Mouse (Mus musculus): ENCODE measurements around the gene S100a3. TPM values are rescaled to one million over a fixed set of nuclear protein-coding genes. Genes with fewer than 3 reads are reported as not detected.

Gene S100a3
- polyA plus RNA-seq, 1 experiment from 2014 or later = 0.39 TPM

DNA sequence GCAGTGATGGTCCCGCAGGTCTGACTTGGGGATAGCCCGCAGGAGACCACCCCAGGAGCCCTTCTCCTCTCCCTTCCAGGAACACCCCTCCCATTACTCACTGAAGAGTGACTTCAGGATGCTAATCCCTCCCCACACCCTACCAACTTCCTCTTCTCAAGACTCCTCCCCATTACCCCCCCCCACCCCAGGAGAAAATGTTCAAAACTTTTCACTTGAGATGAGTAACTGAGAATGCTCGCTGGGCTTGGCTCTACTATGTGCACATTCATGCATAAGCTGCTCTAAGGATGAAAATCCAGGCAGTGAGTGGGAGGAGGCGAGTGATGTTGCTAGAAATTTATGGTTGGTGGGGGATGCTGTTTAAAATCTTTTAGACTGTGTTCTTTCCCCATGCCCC is 51.7 kb downstream of the S100a3 start:
- H3K4me2 ChIP-seq (replicated peaks; ENCODE audit: low read depth, low read length) = no peak overlapping the region
- H3K27ac ChIP-seq (ENCODE audit: low read depth, low read length) = no peak overlapping the region
- ATAC-seq (ENCODE audit: low FRiP score) (no peak), DNase-seq (ENCODE audit: low spot score) (no peak)
- no peak overlapping the region for H3K9ac ChIP-seq (ENCODE audit: low read depth, low read length)
- no peaks in the 10 kb centered on the region for H3K27me3 ChIP-seq (ENCODE audit: control insufficient read depth, insufficient read depth, low read length)
- WGBS = 67% methylated on average over 4 of the region's 4 CpGs
- H3K4me1 ChIP-seq (replicated peaks; ENCODE audit: control insufficient read depth, insufficient read depth, low read length) = peaks cover 2% of the 10 kb centered on the region; the same call in 1 of the 2 replicates
- H3K9me3 ChIP-seq (ENCODE audit: control insufficient read depth, low read length) = no peaks in the 10 kb centered on the region
- H3K36me3 ChIP-seq (ENCODE audit: control insufficient read depth, insufficient read depth, low read length) = no peaks in the 10 kb centered on the region
- H3K4me3 ChIP-seq (ENCODE audit: low read depth, low read length) = no peak overlapping the region

DNA sequence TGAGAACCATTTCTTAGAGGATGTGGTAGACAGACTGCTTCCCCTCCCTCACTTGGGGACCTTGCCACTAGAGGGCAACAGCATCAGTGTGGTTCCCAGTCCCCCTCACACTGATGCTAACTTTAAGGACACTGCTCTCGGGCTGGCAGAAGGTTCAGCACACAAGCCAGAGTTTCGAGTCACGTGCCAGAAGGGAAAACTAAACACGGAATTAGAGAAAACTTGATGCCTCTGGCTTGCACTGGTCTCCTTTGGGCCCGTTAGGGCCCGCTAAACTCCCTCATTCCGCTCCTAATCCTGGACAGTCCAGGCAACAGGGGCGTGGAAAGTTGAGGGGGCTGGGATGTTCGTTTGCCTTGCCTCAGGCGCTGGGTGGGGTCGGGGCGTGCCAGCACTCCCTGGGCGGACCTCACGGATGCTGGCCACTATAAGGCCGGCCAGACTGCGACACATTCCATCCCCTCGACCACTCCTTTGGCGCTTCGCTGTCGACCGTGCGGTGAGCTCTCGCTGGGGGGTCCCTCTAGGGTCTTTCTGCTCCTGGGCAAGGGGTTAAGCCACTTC is 52.4 kb downstream of the S100a3 start, which contains the start of gene S100a6:
Gene S100a6 (plus strand): TSS at position 155 of the 564 bp plus-strand sequence.
- Histone ChIP-seq H3K4me2 (replicated peaks; ENCODE audit: low read depth, low read length) (peak within 1 kb of the TSS; percentile 66), H3K9ac (ENCODE audit: low read depth, low read length) (peak within 1 kb of the TSS; percentile 34; the same call in 1 of the 2 replicates), H3K27me3 (ENCODE audit: control insufficient read depth, insufficient read depth, low read length) (no peaks in the 10 kb centered on the region), H3K36me3 (ENCODE audit: control insufficient read depth, insufficient read depth, low read length) (no peaks in the 10 kb centered on the region), H3K4me3 (ENCODE audit: low read depth, low read length) (peak within 1 kb of the TSS; percentile 19), H3K4me1 (replicated peaks; ENCODE audit: control insufficient read depth, insufficient read depth, low read length) (peaks cover 2% of the 10 kb centered on the region; the same call in 1 of the 2 replicates), H3K9me3 (ENCODE audit: control insufficient read depth, low read length) (no peaks in the 10 kb centered on the region), H3K27ac (ENCODE audit: low read depth, low read length) (no peak within 1 kb of the TSS)
- DNase-seq (ENCODE audit: low spot score) = peak; percentile 74
- peak; percentile 84 for ATAC-seq (ENCODE audit: low FRiP score)
- under 1% methylated on average over 23 of the region's 23 CpGs for WGBS

DNA sequence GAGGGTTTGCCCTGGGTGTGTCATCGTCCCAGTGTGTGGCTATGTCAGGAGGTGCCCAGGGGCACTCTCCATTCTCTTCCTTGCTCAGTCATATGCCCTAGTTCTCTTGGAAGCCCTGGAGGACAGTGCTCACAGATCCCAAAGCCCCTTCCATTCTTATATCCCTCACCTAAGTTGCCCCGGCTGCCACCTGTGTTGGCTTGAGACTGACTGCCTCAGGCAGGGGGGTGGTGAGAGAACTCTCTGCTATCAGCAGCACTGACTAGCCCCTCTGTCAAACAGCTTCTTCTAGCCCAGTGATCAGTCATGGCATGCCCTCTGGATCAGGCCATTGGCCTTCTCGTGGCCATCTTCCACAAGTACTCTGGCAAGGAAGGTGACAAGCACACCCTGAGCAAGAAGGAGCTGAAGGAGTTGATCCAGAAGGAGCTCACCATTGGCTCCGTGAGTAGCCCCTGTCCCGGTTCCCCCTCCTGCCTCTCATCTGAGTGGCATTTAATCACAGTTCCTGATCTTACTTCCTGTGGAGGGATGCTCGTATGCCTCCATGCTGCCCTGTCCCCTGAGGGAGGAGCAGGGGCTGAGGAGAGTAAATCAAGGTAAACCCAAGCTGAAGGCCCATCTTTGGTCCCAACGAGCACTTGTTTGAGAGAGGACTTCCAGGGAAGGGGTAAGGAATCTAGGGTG is 53.2 kb downstream of the S100a3 start:
- ATAC-seq (ENCODE audit: low FRiP score) = no peak
- 69% methylated on average over 7 of the region's 7 CpGs for WGBS
- H3K36me3 ChIP-seq (ENCODE audit: control insufficient read depth, insufficient read depth, low read length) = no peaks in the 10 kb centered on the region
- peaks cover 2% of the 10 kb centered on the region; the same call in 1 of the 2 replicates for H3K4me1 ChIP-seq (replicated peaks; ENCODE audit: control insufficient read depth, insufficient read depth, low read length)
- no peak overlapping the region for H3K27ac ChIP-seq (ENCODE audit: low read depth, low read length)
- peak overlapping the region; percentile 19 for H3K4me3 ChIP-seq (ENCODE audit: low read depth, low read length)
- H3K27me3 ChIP-seq (ENCODE audit: control insufficient read depth, insufficient read depth, low read length) = no peaks in the 10 kb centered on the region
- no peak for DNase-seq (ENCODE audit: low spot score)
- H3K9ac ChIP-seq (ENCODE audit: low read depth, low read length) = no peak overlapping the region
- H3K9me3 ChIP-seq (ENCODE audit: control insufficient read depth, low read length) = no peaks in the 10 kb centered on the region
- H3K4me2 ChIP-seq (replicated peaks; ENCODE audit: low read depth, low read length) = peak overlapping the region; percentile 66

DNA sequence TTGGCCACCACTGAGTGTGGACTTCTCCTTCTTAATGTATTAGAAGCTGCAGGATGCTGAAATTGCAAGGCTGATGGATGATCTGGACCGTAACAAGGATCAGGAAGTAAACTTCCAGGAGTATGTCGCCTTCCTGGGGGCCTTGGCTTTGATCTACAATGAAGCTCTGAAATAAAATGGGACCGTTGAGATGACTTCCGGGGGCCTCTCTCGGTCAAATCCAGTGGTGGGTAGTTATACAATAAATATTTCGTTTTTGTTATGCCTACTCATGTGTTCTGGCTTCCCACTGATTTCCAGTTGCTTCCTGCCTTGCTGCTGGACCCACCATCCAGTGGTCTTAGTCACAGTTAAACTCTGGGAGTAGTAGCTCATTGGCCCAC is 53.8 kb downstream of the S100a3 start:
- ATAC-seq (ENCODE audit: low FRiP score) = no peak
- H3K27ac ChIP-seq (ENCODE audit: low read depth, low read length) = no peak overlapping the region

DNA sequence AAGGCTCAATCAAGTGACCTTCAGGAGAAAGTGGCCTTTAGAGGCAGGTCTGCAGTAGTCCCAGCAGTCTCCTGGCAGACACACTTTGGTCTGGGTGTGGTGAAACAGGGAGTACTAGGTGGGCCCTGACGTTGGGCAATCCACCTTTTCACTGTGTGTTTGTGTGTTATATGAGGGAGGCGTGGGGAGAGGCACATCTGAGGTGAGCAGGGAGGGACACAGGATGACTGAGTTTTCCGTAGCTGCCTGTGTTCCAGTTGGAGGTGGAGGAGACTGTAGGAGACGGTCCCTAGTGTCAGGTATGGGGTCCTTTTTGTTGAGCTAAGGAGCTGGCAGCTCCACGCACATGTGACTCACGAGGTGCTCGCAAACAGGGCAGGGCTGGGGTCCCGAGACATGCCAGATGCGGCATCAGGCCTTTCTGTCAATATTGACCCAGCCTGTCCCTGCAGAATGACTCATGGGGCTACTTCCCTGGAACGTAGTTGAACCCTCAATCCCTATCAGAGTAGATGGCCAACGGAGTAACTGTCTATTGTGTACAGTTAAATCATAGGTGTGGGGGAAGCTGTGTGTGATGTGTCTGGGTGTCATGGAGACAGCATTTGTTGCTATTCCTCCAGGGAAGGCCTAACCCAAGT is 54.4 kb downstream of the S100a3 start:
- Histone ChIP-seq H3K9me3 (ENCODE audit: control insufficient read depth, low read length) (no peaks in the 10 kb centered on the region), H3K27me3 (ENCODE audit: control insufficient read depth, insufficient read depth, low read length) (no peaks in the 10 kb centered on the region), H3K4me3 (ENCODE audit: low read depth, low read length) (no peak overlapping the region), H3K4me1 (replicated peaks; ENCODE audit: control insufficient read depth, insufficient read depth, low read length) (peaks cover 2% of the 10 kb centered on the region; the same call in 1 of the 2 replicates), H3K27ac (ENCODE audit: low read depth, low read length) (no peak overlapping the region), H3K9ac (ENCODE audit: low read depth, low read length) (no peak overlapping the region), H3K4me2 (replicated peaks; ENCODE audit: low read depth, low read length) (no peak overlapping the region), H3K36me3 (ENCODE audit: control insufficient read depth, insufficient read depth, low read length) (no peaks in the 10 kb centered on the region)
- DNase-seq (ENCODE audit: low spot score) = no peak
- 84% methylated on average over 11 of the region's 11 CpGs for WGBS
- ATAC-seq (ENCODE audit: low FRiP score) = no peak

More for the DNA sequence above, 53.8 kb downstream of the S100a3 start:
- Histone ChIP-seq H3K9me3 (ENCODE audit: control insufficient read depth, low read length) (no peaks in the 10 kb centered on the region), H3K4me3 (ENCODE audit: low read depth, low read length) (no peak overlapping the region), H3K27me3 (ENCODE audit: control insufficient read depth, insufficient read depth, low read length) (no peaks in the 10 kb centered on the region), H3K4me2 (replicated peaks; ENCODE audit: low read depth, low read length) (no peak overlapping the region), H3K9ac (ENCODE audit: low read depth, low read length) (no peak overlapping the region), H3K36me3 (ENCODE audit: control insufficient read depth, insufficient read depth, low read length) (no peaks in the 10 kb centered on the region), H3K4me1 (replicated peaks; ENCODE audit: control insufficient read depth, insufficient read depth, low read length) (peaks cover 2% of the 10 kb centered on the region; the same call in 1 of the 2 replicates)
- 87% methylated on average over 6 of the region's 6 CpGs for WGBS
- DNase-seq (ENCODE audit: low spot score) = no peak

DNA sequence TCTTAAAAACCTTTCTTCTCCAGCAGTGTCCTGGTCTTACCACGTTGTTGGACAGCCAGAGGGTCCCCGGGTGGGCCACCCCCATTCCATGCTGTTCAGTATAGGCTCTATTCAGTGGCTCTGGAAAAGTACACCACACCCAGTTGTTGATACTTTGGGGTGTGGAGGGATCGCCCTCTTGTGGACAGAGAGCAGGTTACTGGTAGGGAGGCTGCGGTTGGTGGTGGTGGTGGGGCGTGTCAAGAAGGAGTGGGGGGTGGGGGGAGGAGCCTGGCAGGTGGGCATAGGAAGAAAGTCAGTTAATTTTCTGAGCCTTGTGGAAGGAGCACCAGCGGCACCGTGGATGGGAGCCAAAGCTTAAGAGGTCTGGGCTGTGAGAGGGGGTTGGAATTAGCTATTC is 55.0 kb downstream of the S100a3 start:
- no peak overlapping the region for H3K9ac ChIP-seq (ENCODE audit: low read depth, low read length)
- H3K9me3 ChIP-seq (ENCODE audit: control insufficient read depth, low read length) = no peaks in the 10 kb centered on the region
- peaks cover 2% of the 10 kb centered on the region; the same call in 1 of the 2 replicates for H3K4me1 ChIP-seq (replicated peaks; ENCODE audit: control insufficient read depth, insufficient read depth, low read length)
- H3K27ac ChIP-seq (ENCODE audit: low read depth, low read length) = no peak overlapping the region
- WGBS = 17% methylated on average over 7 of the region's 7 CpGs
- H3K4me2 ChIP-seq (replicated peaks; ENCODE audit: low read depth, low read length) = no peak overlapping the region
- DNase-seq (ENCODE audit: low spot score) (peak; percentile 53), ATAC-seq (ENCODE audit: low FRiP score) (0 out of 2 replicates have a peak, but pooled peaks have one; percentile 37)
- H3K27me3 ChIP-seq (ENCODE audit: control insufficient read depth, insufficient read depth, low read length) = no peaks in the 10 kb centered on the region
- no peak overlapping the region for H3K4me3 ChIP-seq (ENCODE audit: low read depth, low read length)
- H3K36me3 ChIP-seq (ENCODE audit: control insufficient read depth, insufficient read depth, low read length) = no peaks in the 10 kb centered on the region

DNA sequence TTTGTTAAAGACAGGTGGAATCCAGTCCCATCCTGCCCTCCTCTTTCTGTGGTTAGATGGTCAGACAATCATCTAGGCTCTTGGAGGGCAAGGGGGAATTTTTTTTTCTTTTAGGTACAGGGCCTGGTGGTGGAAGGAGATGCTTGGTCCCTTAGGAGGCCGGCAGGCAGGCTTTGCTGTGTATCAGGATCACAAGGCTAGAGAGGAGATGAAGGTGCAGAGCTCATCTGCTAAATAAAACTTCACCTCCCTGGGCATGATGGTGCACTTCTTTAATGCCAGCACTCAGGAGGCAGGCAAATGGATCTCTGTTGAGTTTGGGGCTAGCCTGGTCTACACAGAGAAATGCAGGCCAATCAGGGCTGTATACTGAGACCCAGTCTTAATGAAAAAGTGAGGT is 55.5 kb downstream of the S100a3 start:
- Histone ChIP-seq H3K4me2 (replicated peaks; ENCODE audit: low read depth, low read length) (no peak overlapping the region), H3K9me3 (ENCODE audit: control insufficient read depth, low read length) (no peaks in the 10 kb centered on the region), H3K4me1 (replicated peaks; ENCODE audit: control insufficient read depth, insufficient read depth, low read length) (peaks cover 2% of the 10 kb centered on the region; the same call in 1 of the 2 replicates), H3K4me3 (ENCODE audit: low read depth, low read length) (no peak overlapping the region), H3K9ac (ENCODE audit: low read depth, low read length) (no peak overlapping the region), H3K36me3 (ENCODE audit: control insufficient read depth, insufficient read depth, low read length) (no peaks in the 10 kb centered on the region), H3K27me3 (ENCODE audit: control insufficient read depth, insufficient read depth, low read length) (no peaks in the 10 kb centered on the region), H3K27ac (ENCODE audit: low read depth, low read length) (no peak overlapping the region)
- ATAC-seq (ENCODE audit: low FRiP score) (no peak), DNase-seq (ENCODE audit: low spot score) (no peak)
- 88% methylated on average over 1 of the region's 1 CpGs for WGBS

DNA sequence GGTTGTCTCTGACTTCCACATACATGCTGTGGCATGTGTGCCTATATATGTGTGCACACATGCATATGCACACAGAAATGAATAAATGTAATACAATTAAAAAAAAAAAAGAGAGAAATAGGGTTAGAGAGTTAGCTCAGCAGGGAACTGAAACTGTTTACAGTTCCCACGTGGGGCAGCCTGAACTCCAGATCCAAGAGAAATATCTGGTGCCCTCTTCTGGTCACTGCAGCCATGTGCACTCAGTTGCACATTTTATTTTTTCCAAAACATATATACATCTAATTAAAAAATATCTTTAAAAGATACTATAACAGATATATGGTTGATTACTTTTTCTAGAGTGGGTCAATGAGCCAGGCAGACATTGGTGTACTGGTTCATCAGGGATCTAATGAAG is 57.2 kb downstream of the S100a3 start:
- ATAC-seq (ENCODE audit: low FRiP score) (no peak), DNase-seq (ENCODE audit: low spot score) (no peak)
- H3K4me3 ChIP-seq (ENCODE audit: low read depth, low read length) = no peak overlapping the region
- H3K9me3 ChIP-seq (ENCODE audit: control insufficient read depth, low read length) = no peaks in the 10 kb centered on the region
- H3K27me3 ChIP-seq (ENCODE audit: control insufficient read depth, insufficient read depth, low read length) = no peaks in the 10 kb centered on the region
- H3K9ac ChIP-seq (ENCODE audit: low read depth, low read length) = no peak overlapping the region
- H3K4me2 ChIP-seq (replicated peaks; ENCODE audit: low read depth, low read length) = no peak overlapping the region
- H3K4me1 ChIP-seq (replicated peaks; ENCODE audit: control insufficient read depth, insufficient read depth, low read length) = peaks cover 2% of the 10 kb centered on the region; the same call in 1 of the 2 replicates
- H3K36me3 ChIP-seq (ENCODE audit: control insufficient read depth, insufficient read depth, low read length) = no peaks in the 10 kb centered on the region
- no peak overlapping the region for H3K27ac ChIP-seq (ENCODE audit: low read depth, low read length)
- 19% methylated on average over 1 of the region's 1 CpGs for WGBS
